Mouse (Mus musculus) lung, postnatal 0 days (tissue): ENCODE measurements at regions not wholly inside any gene's neighbourhood (a gene's known extent, or its start where the extent isn't known, plus 50 kb on each side); places are given as distances from the start of the nearest gene placed in this dataset.

Experiments
- ATAC-seq: fragments of 200-750 bp; cut with Nextera tagmentation; 2 replicates; pipeline ENCODE4 v1.8.0; 2017; ENCODE audit warnings: moderate library complexity
- DNase-seq: peaks from one replicate; pipeline ENCODE4 v3.0.0-alpha.2; 2016; ENCODE audit warnings: low spot score
- H3K27ac ChIP-seq: fragments of 300-500 bp; sonication (generic); 2 replicates; pipeline ENCODE4 v1.5.1; 2014; ENCODE audit warnings: antibody characterized with exemption, mild to moderate bottlenecking, low read length, mixed read lengths
- H3K27me3 ChIP-seq: fragments of 300-500 bp; sonication (generic); replicated peaks from 2 replicates; pipeline ENCODE4 v1.6.1; 2014; ENCODE audit warnings: low read length, mixed read lengths; ENCODE audit not compliant: insufficient read depth
- H3K36me3 ChIP-seq: fragments of 300-500 bp; sonication (generic); 2 replicates; pipeline ENCODE4 v1.6.1; 2014; ENCODE audit warnings: low read length, mixed read lengths; ENCODE audit not compliant: insufficient read depth
- H3K4me1 ChIP-seq: fragments of 300-500 bp; sonication (generic); 2 replicates; pipeline ENCODE4 v1.6.1; 2014; ENCODE audit warnings: antibody characterized with exemption, low read depth, low read length, mixed read lengths; ENCODE audit not compliant: insufficient read depth
- H3K4me2 ChIP-seq: fragments of 300-500 bp; sonication (generic); replicated peaks from 2 replicates; pipeline ENCODE4 v1.6.1; 2014; ENCODE audit warnings: low read depth, mild to moderate bottlenecking, low read length, moderate library complexity, mixed read lengths
- H3K4me3 ChIP-seq: fragments of 300-500 bp; sonication (generic); 2 replicates; pipeline ENCODE4 v1.5.1; 2014; ENCODE audit warnings: low read depth, low read length
- H3K9ac ChIP-seq: fragments of 300-500 bp; sonication (generic); replicated peaks from 2 replicates; pipeline ENCODE4 v1.6.1; 2014; ENCODE audit warnings: low read depth, mild to moderate bottlenecking
- H3K9me3 ChIP-seq: fragments of 300-500 bp; sonication (generic); 2 replicates; pipeline ENCODE4 v1.6.1; 2016; ENCODE audit warnings: low read length, mixed read lengths
- CTCF ChIP-seq: IDR thresholded peaks from 2 replicates; pipeline ENCODE4 v1.5.1; 2016; ENCODE audit warnings: antibody characterized with exemption, mild to moderate bottlenecking
- EP300 ChIP-seq: IDR thresholded peaks from 2 replicates; pipeline ENCODE4 v1.6.1; 2016; ENCODE audit warnings: antibody characterized with exemption, mild to moderate bottlenecking, control low read depth
- WGBS: fragments of 180-500 bp; shearing (Covaris S2); extraction: QIAGEN DNeasy Blood & Tissue Kit; methylation state at CpG from one replicate; pipeline ENCODE4 v1.1.7; 2014; 5-methylcytosine and 5-hydroxymethylcytosine counted together

GRCm38 (mm10) chr12:92353386-92354257 lies 504.7 kb upstream of the Sel1l start:
- TF ChIP-seq CTCF (no peak), EP300 (no peak)
- H3K4me1 ChIP-seq: no peaks in the 10 kb centered on the region
- H3K9me3 ChIP-seq: no peaks in the 10 kb centered on the region
- no peaks in the 10 kb centered on the region for H3K36me3 ChIP-seq
- no peak for DNase-seq
- WGBS: 54% methylated on average over 4 of the region's 4 CpGs
- H3K4me2 ChIP-seq: no peak overlapping the region
- no peaks in the 10 kb centered on the region for H3K27me3 ChIP-seq
- H3K4me3 ChIP-seq: no peak overlapping the region
- H3K9ac ChIP-seq: no peak overlapping the region
- H3K27ac ChIP-seq: no peak overlapping the region
- ATAC-seq: no peak

DNA sequence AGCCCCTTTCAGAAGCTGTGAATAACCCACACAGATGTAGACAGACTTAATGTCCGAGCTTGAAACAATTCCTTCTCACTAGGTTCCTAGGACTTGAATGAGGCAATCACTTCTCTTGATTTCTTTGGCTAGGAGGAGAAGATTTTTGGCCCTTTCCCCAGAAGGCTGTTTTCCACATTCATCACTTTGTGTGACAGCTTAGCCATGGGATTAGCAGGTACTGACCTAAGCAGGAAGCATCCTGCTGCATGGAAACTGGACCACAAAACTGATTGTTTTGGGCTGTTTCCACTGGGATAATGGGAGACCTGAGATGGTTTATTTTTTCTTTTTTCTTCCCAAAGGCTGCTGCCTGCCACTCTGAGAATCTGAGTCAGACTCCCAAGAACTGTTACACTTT lies 469.3 kb upstream of the Sel1l start:
- no peaks in the 10 kb centered on the region for H3K9me3 ChIP-seq
- DNase-seq: no peak
- no peak for TF ChIP-seq CTCF
- TF ChIP-seq EP300: no peak
- H3K4me1 ChIP-seq: no peaks in the 10 kb centered on the region
- 62% methylated on average over 1 of the region's 1 CpGs for WGBS
- no peaks in the 10 kb centered on the region for H3K36me3 ChIP-seq
- no peak overlapping the region for H3K27ac ChIP-seq
- H3K4me3 ChIP-seq: no peak overlapping the region
- no peak overlapping the region for H3K9ac ChIP-seq
- H3K27me3 ChIP-seq: no peaks in the 10 kb centered on the region
- H3K4me2 ChIP-seq: no peak overlapping the region
- no peak for ATAC-seq

GRCm38 (mm10) chr12:92317609-92318008 lies 468.7 kb upstream of the Sel1l start:
- no peak overlapping the region for H3K4me3 ChIP-seq

DNA sequence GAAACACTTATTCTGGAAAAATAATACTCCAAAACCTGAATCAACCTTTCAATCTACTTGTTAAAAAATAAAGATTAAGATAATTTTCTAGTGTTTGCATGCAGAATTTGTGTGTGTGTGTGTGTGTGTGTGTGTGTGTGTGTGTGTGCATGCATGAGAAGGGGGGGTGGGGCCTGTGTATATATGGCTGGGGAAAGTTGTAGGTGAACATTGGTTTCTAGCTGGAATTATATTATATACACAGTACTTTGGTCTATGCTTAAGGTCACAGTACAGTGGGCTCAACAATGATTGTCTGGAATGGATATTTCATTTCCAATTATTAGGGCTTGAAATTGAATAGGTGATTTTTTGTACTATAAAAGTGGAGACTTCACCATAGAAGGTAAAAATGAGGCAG lies 467.3 kb upstream of the Sel1l start:
- no peaks in the 10 kb centered on the region for H3K36me3 ChIP-seq
- no peak overlapping the region for H3K4me2 ChIP-seq
- no peak overlapping the region for H3K9ac ChIP-seq
- H3K27me3 ChIP-seq: no peaks in the 10 kb centered on the region
- DNase-seq (no peak), ATAC-seq (no peak)
- H3K9me3 ChIP-seq: no peaks in the 10 kb centered on the region
- H3K4me3 ChIP-seq: no peak overlapping the region
- no peaks in the 10 kb centered on the region for H3K4me1 ChIP-seq
- TF ChIP-seq EP300 (no peak), CTCF (no peak)
- H3K27ac ChIP-seq: no peak overlapping the region

More at GRCm38 (mm10) chr12:92317609-92318008, 468.7 kb upstream of the Sel1l start:
- Histone ChIP-seq H3K4me1 (no peaks in the 10 kb centered on the region), H3K27ac (no peak overlapping the region), H3K9me3 (no peaks in the 10 kb centered on the region), H3K4me2 (no peak overlapping the region), H3K9ac (no peak overlapping the region), H3K27me3 (no peaks in the 10 kb centered on the region), H3K36me3 (no peaks in the 10 kb centered on the region)
- DNase-seq (no peak), ATAC-seq (no peak)
- WGBS: 92% methylated on average over 3 of the region's 3 CpGs
- TF ChIP-seq EP300: no peak
- no peak for TF ChIP-seq CTCF

DNA sequence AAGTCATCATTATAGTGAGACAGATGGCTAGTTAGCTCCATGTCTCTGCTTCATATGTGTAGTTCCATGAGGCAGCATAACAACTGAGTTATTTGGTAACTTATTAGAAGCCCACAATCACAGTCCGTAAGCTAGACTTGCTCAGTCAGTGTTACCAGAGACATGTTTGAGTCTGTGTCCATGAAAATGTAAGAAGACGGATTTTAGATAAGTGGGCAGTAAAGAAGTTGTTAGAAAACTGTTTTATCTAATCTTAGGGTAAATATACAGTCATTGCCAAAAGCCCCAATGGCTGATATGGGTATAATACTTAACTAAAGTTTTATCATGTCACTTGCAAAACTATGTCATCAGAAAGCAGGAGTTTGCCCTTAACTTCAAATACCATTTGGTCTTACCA lies 466.9 kb upstream of the Sel1l start:
- ATAC-seq: no peak
- no peak for TF ChIP-seq CTCF
- TF ChIP-seq EP300: no peak

GRCm38 (mm10) chr12:92302951-92303591 lies 454.1 kb upstream of the Sel1l start:
- H3K36me3 ChIP-seq: no peaks in the 10 kb centered on the region
- WGBS: 17% methylated on average over 14 of the region's 14 CpGs
- TF ChIP-seq CTCF: peak; percentile 71
- TF ChIP-seq EP300: no peak
- no peaks in the 10 kb centered on the region for H3K9me3 ChIP-seq
- no peak overlapping the region for H3K4me3 ChIP-seq
- no peak overlapping the region for H3K27ac ChIP-seq
- no peaks in the 10 kb centered on the region for H3K4me1 ChIP-seq
- ATAC-seq: no peak
- H3K4me2 ChIP-seq: no peak overlapping the region
- H3K27me3 ChIP-seq: no peaks in the 10 kb centered on the region
- no peak overlapping the region for H3K9ac ChIP-seq
- DNase-seq: peak; percentile 64

More for the DNA sequence above, 466.9 kb upstream of the Sel1l start:
- Histone ChIP-seq H3K27me3 (no peaks in the 10 kb centered on the region), H3K4me2 (no peak overlapping the region), H3K4me1 (no peaks in the 10 kb centered on the region), H3K27ac (no peak overlapping the region), H3K4me3 (no peak overlapping the region), H3K36me3 (no peaks in the 10 kb centered on the region), H3K9ac (no peak overlapping the region), H3K9me3 (no peaks in the 10 kb centered on the region)
- WGBS: 42% methylated on average over 2 of the region's 2 CpGs
- no peak for DNase-seq
